Mouse (Mus musculus) thymus, postnatal 10 days (tissue): ENCODE results near the gene Adamts20.

Source experiments
- DNase-seq, 2 experiments: peaks; one replicate each; pipeline ENCODE4 v3.0.0; 2021; ENCODE audit warnings: low spot score in 2 of 2

Gene Adamts20

DNA sequence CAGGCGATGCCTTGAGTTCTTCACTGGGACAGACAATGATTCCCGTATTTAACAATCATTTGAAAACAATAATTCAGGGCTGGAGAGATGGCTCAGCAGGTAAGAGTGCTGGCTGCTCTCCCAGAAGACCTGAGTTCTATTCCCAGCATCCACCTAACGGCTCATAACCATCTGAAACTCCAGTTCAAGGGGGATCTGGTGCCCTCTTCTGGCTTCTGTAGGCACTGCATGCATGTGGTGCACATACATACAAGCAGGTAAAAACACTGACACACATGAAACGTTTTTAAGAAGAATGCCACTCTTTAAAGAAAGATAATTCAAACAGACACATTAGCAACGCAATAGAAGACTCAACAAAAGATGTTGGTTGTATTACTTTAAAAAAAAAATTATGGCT lies 120.9 kb downstream of the Adamts20 start:
- DNase-seq, result no peak

DNA sequence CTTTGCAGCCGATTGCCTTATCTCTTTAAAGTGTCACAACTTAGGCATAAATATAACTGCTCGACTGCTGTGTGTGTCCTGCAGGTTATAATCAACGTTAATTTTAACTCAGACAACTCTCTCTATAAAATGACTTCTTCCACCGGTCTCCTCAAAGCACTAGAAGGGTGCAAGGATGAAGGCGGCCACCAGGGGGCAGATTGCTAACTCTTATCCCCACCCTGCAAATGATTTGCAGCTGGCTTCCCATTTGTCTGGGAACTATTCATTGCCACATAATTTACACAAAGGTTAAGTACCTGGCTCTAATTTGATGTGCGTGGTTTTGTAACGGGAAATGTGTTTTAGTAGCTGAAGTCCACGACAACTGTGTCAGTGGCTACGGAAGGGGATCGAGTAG lies 122.9 kb downstream of the Adamts20 start:
- DNase-seq, result peak; percentile 46 to 70

DNA sequence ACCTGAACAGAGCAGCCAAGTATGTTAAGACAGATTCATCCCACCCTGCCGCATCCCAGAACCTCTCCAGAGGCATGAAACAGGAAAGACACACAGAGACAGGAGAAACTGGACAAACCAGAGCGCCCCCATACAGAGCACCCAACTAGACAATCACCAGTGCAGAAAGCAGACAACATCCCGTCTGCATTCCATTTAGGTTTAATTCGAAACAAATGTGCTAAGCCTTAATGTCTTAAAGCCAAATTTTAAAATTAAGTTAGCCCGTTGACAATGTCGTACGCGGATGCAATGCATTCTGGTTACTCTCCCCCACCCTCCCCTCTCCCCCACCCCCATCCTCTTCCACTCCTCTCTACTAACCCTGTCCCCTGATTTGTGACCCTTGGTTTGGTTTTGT lies 126.2 kb downstream of the Adamts20 start:
- DNase-seq, result no peak

DNA sequence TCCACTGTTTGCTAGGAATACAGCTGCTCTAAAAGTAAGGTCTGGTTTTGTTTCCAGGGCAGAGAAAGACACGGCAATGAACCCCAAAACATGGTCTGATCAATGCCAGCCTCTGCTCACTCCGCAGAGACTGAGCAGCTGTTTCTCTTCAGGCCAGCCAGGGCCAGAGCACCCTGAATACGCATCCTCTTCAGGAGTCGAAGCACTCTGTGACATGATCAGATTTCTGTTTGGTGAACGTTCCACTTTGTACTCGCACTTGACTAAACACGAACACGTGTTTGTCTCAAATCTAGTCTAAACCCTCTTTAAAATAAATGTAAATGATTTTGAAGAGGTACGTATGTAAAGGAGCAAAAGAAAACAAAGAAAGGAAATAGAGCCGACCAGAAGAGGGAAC lies 130.6 kb downstream of the Adamts20 start:
- no peak for DNase-seq

DNA sequence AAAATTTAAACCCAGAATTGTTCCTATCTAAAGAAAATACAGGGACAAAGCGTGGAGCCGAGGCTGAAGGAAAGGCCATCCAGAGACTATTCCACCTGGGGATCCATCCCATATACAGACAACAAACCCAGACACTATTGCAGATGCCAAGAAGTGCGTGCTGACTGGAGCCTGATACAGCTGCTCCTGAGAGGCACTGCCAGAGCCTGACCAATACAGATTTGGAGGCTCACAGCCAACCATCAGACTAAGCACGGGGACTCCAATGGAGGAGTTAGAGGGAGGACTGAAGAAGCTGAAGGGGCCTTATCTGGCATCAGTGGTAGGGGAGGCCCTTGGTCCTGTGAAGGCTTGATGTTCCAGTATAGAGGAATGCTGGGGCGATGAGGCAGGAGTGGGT lies 138.6 kb downstream of the Adamts20 start:
- DNase-seq, result no peak

DNA sequence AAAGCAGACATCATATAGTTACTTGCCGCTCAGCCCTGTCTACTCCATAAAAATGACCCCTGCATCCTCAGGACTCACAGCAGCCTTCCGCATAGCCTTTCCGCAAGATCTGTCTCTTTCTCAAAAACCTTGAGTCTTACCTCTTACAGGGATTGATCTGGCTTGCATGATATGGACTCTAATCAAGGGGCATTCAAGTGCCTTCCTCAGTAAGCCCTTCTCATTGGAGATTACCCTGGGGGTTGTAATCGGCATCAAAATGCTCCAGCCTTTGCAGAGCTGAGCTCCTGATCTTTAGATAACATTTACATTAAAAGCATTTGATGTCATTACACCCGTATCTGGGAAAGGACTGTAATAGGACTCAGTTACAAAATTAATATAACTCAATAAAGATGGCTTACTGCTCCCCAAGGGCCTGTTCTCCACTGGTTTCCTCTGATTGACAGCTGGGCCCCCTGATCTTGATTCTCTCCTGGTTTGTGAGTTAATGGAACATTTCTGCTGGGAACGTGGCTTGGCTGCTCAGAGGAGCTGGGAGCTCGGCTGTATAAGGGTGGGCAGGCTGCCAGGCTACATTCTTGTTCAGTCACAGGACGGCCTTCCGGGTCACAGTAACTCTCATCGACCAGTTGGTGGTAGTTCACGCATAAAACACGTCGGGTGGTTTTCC lies 139.6 kb downstream of the Adamts20 start:
- no peak for DNase-seq

DNA sequence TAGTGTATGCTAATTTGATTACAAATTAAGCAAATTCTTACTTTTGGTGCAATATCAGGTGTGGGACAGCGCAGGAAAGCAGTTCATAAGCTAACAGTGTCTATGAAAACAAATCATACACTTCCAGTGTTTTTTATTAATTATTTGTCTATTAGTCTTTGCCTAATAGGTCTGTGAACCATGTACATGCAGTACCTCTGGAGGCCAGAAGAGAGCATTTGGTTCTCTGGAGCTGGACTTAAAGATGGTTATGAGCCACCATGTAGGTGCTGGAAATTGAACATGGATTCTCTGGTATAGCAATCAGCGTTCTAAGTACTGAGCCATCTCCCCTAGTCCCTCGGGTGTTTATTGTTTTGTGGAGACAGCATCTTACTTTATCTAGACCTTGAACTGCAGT lies 149.0 kb downstream of the Adamts20 start:
- DNase-seq, result no peak

DNA sequence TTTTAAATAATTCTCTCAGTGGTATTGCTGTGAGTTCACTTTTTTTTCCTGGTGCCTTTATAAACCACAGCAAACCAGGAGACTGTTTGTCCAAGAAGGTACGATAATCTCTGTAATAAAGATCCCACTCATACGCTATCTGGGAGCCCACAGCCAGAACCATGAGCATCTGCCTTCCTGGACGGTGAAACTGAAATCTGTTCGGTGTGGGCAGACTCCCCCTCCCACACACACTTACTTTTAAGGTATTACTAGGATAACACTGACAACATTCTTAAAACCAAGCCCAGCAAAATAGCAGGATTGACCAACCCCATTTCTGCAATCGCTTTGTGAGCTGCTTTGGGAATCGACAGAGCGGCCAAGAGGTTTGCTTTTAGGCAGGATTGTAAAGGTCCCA lies 155.5 kb downstream of the Adamts20 start:
- DNase-seq, result no peak

DNA sequence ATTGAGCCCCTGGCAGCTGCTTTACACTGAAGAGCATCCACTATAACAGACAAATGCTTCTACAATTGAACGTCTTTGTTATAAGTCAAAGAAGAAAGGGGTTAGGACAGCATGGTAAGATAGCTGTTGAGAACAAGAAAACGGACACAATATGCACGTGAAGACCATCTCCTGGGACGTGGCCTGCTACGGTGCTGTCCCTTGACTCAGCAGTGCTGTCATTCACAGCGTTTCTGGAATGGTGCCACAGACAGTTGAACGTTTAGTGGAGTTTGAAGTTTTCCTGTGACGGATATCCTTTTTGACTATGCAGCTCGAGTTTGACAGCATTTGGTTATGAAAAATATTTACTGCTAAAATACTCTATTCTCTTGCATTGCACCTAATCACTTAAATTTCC lies 157.3 kb downstream of the Adamts20 start:
- no peak for DNase-seq

DNA sequence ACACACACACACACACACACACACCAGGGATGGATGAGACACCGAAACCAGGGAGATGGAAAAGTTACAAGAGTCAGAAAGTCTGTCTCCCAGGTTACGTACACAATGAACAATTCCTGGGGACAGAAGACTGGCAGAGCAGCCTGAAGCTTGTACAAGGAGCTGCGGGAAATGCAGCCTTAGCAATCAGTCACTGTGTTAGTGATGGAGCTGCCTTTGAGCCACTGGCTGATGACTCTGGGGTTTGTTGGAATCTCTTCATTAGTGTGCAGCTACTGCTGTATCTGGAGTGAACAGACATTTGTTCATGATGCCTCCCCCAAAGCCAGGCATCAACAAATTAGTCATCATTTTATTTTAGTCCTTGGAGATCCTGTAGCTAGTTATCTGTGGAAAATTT lies 162.1 kb downstream of the Adamts20 start:
- no peak for DNase-seq

DNA sequence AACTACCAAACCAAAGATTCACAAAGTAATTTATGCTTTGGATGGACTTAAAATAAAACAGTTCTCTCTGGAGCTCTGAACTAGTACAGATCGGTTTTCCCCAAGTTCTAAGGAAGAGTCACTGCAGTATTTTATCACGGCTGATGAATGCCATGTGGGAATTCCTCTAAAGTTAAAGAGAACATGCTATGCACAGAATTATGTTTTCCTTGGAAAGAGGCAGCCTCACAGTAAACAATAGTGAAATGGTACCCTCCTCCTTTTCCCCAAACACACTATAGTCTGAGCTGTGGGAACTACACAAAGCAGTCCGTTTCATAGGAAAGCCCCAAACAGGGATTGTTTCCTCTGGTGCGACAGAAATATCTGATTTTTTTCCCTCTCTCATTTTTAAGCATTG lies 171.1 kb downstream of the Adamts20 start:
- no peak for DNase-seq

DNA sequence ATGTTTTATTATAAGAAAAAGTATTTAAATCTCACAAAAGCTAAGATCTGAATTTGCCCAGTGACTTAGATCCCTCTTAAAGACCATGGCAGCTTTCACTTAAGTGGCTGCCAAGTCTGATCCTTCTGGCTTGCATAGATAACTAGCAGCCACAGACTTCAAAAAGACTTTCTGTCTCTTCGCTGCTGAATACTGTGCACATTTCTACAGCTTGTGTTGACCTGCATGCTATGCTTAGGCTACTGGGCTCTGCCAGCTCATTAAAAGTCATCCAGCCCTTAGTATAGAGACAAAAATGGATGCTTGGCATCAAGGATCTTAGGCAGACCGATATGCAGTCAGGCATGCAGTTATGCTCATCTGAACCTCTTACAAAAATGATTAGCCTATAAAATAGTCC lies 177.2 kb downstream of the Adamts20 start:
- no peak for DNase-seq

DNA sequence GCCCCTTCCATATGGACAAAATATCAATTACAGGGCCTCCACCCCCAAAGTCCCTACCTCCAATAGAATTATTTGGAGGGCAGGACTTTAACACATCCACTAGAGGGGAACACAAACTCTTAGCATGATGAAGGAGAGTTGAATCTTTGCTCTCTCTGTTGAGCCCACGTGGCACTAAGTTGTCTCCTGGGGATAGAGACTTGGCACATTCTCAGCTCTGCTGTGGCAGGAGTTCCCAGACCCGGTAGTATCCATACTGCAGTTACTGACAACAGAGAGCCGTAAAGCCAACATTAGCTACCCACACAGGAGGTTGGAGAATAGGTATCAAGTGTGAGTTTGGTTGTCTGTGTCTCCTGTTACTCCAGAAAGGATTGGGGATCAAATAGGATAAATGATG lies 177.7 kb downstream of the Adamts20 start:
- no peak for DNase-seq

DNA sequence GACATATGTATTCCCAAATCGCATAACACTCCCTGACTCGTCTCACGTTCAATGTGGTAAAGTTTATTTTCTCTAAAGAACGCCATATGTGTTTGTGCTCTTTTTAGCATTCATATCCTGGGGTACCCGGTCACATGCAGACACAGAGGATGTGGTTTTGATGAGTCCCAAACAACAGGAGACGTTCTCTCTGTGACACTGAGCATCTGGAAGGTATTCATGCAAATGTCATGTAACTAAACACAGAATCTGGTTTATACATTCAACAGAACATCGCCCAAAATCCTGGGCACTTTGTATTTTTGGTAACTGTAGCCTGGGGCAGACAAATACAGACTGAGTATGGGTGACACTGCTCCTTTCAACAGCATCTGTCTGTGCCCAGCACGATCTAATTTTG lies 188.8 kb downstream of the Adamts20 start:
- no peak for DNase-seq

DNA sequence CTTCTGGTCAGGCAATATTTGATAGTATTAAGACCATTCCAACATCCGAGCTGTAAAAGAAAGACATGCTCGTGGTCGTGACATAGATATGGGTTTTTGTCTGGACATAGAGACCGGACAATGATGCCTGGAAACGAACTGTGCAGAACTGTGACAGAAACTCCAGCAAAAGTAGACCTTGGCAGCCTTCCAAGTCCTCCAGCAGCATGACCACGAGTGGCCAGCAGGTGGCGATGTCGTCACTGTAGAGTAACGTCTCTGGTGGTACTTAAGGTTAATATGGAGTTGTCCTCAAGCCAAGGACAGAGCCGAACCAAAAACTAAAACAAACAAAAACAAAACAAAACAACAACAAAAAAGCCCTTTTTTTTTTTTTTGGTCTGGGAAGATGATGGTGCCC lies 199.6 kb downstream of the Adamts20 start:
- DNase-seq, result peak; percentile 56 to 83

DNA sequence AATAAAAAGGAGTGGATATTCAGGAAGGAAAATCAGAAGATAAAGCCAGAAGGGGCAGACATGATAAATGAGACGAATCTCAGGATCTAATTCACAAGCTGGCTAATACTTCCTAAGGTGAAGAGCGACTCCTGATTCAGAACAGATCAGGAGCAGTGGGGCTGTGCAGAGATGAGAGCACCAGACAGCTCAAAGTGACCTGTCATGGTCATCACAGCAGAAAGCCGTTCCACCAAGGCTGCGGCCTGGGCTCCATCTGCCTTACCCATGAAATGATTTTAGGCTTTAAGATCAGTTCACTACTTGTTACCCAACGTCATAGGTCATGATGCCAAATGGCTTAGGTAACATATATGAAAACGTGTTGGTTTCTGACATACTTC lies 200.7 kb downstream of the Adamts20 start:
- no peak for DNase-seq

DNA sequence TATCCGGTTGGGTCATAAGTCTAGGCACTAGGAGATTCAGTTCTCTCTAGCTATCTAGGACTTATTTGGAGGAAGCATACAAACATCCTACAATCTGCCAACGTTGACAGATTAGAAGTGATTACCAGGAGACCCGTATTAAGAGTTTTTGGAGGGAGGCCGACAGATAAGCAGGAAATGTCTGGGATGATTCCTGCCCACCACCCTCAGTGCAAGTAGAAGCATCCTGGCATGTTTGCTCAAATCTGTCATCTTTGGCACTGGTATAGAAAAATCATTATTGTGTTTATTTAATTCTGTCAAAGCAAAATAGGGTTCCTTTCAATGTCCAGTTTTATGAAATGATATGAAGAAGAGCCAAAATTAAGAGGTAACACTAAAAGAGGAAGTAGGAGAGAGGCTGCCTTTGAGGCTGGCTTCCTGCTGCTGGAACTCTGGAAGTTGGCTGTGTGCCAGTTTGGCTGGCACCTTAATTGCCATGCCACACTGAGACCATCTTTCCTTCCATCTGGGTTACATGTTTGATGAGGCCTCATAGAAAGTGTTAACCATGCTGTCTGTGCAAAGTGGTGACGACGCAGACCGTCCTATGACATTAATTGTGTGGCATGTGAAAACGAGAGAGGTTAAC lies 201.2 kb downstream of the Adamts20 start:
- DNase-seq, result no peak

DNA sequence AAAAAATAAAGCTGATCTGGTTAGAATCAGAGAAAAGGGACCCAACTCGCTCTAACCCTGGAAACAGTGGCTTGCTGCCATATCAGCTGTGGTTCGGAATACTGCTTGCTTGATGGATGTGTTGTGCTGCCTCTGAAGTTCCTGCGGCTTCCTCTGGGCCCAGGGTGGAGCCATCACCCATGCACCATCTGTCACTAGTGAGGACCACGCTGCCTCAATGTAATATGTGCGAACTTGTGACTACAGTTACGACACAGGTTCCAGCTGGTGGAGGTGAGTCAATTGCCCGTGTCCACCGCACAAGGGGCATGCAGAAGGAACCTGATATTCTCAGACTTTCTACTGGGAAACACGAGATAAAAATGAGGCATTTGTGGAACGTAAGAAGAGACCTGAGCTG lies 202.0 kb downstream of the Adamts20 start:
- DNase-seq, result no peak

DNA sequence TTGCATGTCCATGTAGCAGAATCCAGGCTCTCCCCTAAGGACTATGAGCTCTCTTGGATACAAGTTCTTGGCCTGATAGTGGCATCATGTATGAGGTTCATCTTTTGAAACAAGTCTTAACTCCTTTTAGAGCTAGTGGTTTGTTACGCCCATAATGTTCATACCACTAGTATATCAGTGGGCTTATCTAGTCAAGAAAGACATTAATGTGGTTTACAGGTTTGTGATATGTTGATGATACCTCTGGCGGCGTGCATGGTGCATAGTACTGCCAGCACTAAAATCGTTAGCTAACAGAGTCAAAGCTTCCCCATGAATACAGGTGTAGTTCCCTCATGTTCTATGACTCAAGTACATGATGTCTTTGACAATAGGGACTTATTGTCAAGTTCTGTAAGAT lies 205.7 kb downstream of the Adamts20 start:
- DNase-seq, result no peak

DNA sequence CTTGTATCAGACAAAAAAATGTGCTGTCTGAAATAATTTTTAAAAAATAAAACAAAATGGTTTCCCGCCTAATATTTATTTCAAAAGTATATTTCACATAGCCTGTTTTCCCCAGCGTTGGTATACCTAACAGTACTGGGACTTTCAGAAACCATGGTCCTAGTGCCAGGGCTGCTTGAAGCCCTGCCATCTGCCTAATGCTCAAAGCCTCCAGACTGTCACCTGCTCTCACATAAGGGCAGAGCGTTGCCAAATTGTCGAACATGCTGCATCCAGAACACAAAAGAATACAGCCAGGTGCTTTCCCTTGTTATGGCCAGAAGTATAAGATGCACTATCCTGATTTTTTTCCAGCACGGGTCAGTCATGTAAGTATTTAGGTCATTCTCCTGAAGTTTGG lies 209.7 kb downstream of the Adamts20 start:
- no peak for DNase-seq

DNA sequence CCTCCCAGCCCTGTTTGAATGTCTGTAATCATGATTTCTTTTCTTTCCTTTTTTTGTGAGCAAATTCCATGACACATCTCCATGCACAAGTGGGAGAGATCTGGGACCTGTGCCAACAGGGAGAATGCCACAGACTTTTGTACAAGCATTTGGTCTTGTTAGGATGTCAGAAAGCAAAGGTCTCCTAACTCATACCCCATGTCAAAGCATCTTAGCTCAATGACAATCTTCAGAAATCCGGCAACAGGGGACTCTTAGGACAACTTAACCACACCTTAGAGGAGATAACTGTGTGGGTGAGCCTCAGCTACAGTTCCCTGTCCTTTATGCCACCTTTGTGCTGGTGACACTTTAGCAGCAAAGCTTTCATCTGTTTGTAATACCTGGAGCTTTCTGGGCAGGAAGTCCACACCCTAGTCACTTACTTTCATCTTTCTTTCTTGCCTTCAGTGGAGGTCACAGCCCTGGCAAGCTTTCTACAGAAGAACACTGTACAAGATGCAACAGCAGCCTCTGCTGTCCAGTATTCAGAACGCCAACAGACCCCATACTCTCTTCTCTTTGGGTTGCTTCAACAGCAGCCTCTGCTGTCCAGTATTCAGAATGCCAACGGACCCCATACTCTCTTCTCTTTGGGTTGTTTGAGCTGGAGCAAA lies 210.2 kb downstream of the Adamts20 start:
- peak in 1 of 2 experiments; percentile 7 for DNase-seq

DNA sequence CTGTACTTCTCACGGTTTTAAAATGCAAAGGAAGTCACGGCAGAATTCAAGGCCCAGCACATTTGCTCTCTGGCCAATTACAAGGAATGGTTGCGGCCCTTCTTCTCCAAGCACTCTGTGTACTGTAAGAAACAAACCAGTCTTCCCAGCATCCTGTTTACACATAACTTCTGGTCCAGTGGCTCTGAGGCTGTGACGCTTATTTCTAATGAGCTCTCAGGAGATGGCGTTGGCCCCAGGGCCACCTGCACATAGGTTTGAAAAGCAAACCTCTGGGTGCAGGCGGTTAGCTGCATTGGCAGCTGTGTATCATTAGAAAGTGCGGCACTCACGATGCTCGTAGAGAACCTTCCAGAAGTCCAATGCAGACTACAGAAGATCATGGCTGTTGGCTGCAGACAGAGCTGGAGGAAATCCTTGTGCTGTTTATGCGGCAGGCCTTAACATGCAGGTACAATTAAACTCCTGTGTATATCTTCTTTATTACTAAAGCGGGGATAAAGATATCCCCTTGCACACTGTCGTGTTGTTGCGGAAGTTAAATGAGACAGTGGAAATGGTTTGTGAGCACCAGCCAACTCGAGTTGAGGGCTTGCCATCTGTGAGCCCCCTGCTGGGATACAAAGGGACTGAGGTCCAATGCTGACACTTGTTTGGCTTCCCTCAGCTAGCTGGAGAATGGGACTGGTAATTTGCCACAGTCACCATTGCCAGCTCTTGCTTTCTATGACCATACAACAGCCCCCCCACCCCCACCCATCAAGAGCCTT lies 210.9 kb downstream of the Adamts20 start:
- DNase-seq, result peak in 1 of 2 experiments; percentile 13
